Mouse (Mus musculus): ENCODE data around the gene Hook1. TPM values are rescaled to one million over a fixed set of nuclear protein-coding genes. Genes with fewer than 3 reads are reported as not detected.

The Hook1 gene
- total RNA-seq (2014; fragmentation: Nextera tagmentation): not detected in 2 replicates
- total RNA-seq (2017): 0.06 and 0.49 TPM in 2 replicates
- not detected in 2 replicates for polyA plus RNA-seq (2012)

- DNase-seq (ENCODE audit: low spot score): no peak
- H3K4me1 ChIP-seq (ENCODE audit: insufficient read depth, low read depth, low read length): no peaks in the 10 kb centered on the region
- no peaks in the 10 kb centered on the region for H3K36me3 ChIP-seq (replicated peaks)
- no peak for TF ChIP-seq TAL1 (conservative IDR thresholded peaks at IDR 0.05; ENCODE audit: low read depth, low read length)
- TF ChIP-seq GATA1 (IDR thresholded peaks at IDR 0.05; ENCODE audit: borderline replicate concordance, low read length): no peak
- no peak for TF ChIP-seq POLR2AphosphoS5 (IDR thresholded peaks at IDR 0.05; ENCODE audit: insufficient replicate concordance, low read depth, low read length)
- no peak for TF ChIP-seq GATA2 (IDR thresholded peaks at IDR 0.05; ENCODE audit: borderline replicate concordance, low read depth, low read length)
- no peak for TF ChIP-seq CTCF (IDR thresholded peaks at IDR 0.05; ENCODE audit: low read depth, low read length)
- ATAC-seq (ENCODE audit: extremely low read depth, insufficient number of reproducible peaks, low FRiP score, poor library complexity, severe bottlenecking): no peak
- H3K27me3 ChIP-seq (ENCODE audit: insufficient read depth, low read length): peaks cover 3% of the 10 kb centered on the region; the same call in 1 of the 2 replicates
- peak within 1 kb of the TSS; percentile 33; the same call in 1 of the 2 replicates for H3K4me3 ChIP-seq (ENCODE audit: low read depth, low read length)
- H3K9me3 ChIP-seq (replicated peaks): peaks cover 13% of the 10 kb centered on the region
Measured at GRCm38 (mm10) chr4:95966928-95967724, at the start of gene Hook1. TSS of gene Hook1 (plus strand) at chr4:95967240.

- Histone ChIP-seq H3K4me1 (ENCODE audit: insufficient read depth, low read depth, low read length) (no peaks in the 10 kb centered on the region), H3K36me3 (replicated peaks) (no peaks in the 10 kb centered on the region), H3K27me3 (ENCODE audit: insufficient read depth, low read length) (no peaks in the 10 kb centered on the region), H3K9me3 (replicated peaks) (peaks cover 3% of the 10 kb centered on the region; the same call in 1 of the 2 replicates), H3K4me3 (ENCODE audit: low read depth, low read length) (no peak overlapping the region)
- ATAC-seq (ENCODE audit: extremely low read depth, insufficient number of reproducible peaks, low FRiP score, poor library complexity, severe bottlenecking) (no peak), DNase-seq (ENCODE audit: low spot score) (no peak)
- TF ChIP-seq GATA2 (IDR thresholded peaks at IDR 0.05; ENCODE audit: borderline replicate concordance, low read depth, low read length): no peak
- no peak for TF ChIP-seq TAL1 (conservative IDR thresholded peaks at IDR 0.05; ENCODE audit: low read depth, low read length)
Measured at GRCm38 (mm10) chr4:95917703-95918102, 49.3 kb upstream of the Hook1 start.

GRCm38 (mm10) chr4:95920448-95920847, 46.6 kb upstream of the Hook1 start:
- no peaks in the 10 kb centered on the region for H3K4me1 ChIP-seq (ENCODE audit: insufficient read depth, low read depth, low read length)
- ATAC-seq (ENCODE audit: extremely low read depth, insufficient number of reproducible peaks, low FRiP score, poor library complexity, severe bottlenecking): no peak
- no peak overlapping the region for H3K4me3 ChIP-seq (ENCODE audit: low read depth, low read length)
- H3K9me3 ChIP-seq (replicated peaks): peaks cover 3% of the 10 kb centered on the region; the same call in 1 of the 2 replicates
- TF ChIP-seq GATA2 (IDR thresholded peaks at IDR 0.05; ENCODE audit: borderline replicate concordance, low read depth, low read length) (no peak), TAL1 (conservative IDR thresholded peaks at IDR 0.05; ENCODE audit: low read depth, low read length) (no peak), CTCF (IDR thresholded peaks at IDR 0.05; ENCODE audit: low read depth, low read length) (no peak), GATA1 (IDR thresholded peaks at IDR 0.05; ENCODE audit: borderline replicate concordance, low read length) (no peak), POLR2AphosphoS5 (IDR thresholded peaks at IDR 0.05; ENCODE audit: insufficient replicate concordance, low read depth, low read length) (no peak)
- DNase-seq (ENCODE audit: low spot score): no peak
- H3K36me3 ChIP-seq (replicated peaks): no peaks in the 10 kb centered on the region
- H3K27me3 ChIP-seq (ENCODE audit: insufficient read depth, low read length): no peaks in the 10 kb centered on the region

DNA sequence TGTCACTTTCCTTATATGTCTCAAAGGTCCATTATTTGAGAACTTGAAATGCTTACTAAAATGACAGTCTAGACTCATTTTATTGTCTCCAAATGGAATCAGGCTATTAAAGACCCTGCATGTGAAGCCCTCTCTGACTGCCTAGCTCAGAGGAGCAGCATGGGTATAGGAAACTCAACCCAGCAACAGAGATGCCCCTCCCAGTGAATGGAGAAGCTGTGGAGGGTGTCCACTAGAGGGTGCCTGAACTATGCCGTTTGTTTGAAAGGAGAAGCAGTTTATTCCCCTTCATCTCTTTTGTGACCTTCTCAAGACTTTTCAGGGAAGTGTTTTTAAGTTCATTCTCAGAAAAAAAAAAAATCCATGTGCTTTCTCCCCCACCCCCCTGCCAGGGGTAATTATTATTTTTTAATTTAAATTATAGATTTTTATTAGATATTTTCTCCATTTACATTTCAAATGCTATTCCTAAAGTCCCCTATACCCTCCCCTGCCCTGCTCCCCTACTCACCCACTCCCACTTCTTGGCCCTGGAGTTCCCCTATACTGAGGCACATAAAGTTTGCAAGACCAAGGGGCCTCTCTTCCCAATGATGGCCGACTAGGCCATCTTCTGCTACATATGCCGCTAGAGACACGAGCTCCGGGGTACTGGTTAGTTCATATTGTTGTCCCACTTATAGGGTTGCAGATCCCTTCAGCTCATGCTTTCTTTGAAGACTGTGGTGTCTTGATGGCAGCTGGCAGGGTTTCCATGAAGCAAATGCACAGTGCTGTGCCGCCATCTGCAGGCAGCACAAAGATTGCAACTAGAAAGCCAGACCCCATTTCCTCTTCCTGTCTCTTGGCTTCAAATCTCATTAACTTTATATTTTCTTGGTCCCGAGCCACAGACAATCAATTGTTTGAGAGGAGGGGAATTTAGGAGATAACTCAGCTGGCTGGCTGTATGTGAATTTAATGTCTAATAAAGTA, 42.5 kb upstream of the Hook1 start:
- Histone ChIP-seq H3K27me3 (ENCODE audit: insufficient read depth, low read length) (no peaks in the 10 kb centered on the region), H3K36me3 (replicated peaks) (no peaks in the 10 kb centered on the region), H3K4me3 (ENCODE audit: low read depth, low read length) (no peak overlapping the region), H3K4me1 (ENCODE audit: insufficient read depth, low read depth, low read length) (no peaks in the 10 kb centered on the region), H3K9me3 (replicated peaks) (no peaks in the 10 kb centered on the region)
- DNase-seq (ENCODE audit: low spot score): no peak
- no peak for ATAC-seq (ENCODE audit: extremely low read depth, insufficient number of reproducible peaks, low FRiP score, poor library complexity, severe bottlenecking)
- no peak for TF ChIP-seq CTCF (IDR thresholded peaks at IDR 0.05; ENCODE audit: low read depth, low read length)

DNA sequence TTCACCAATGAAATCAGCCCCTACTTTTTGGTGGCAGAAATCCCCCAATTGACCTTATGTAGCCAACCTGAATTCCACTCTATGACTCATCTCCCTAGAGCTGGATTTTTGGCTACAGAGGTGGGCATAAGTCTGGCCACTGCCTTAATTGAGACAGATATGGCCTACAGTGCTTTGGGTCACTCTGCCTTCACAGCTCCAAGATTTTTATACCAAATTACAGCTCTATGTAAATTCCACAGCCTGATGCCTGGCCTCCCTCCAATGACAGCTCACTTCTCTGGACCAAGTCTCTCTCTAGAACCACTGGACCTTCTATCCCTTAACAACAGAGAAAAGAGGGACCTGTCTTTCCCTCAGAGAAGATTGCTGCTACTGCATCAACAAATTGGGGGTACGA, 38.2 kb upstream of the Hook1 start:
- DNase-seq (ENCODE audit: low spot score) (no peak), ATAC-seq (ENCODE audit: extremely low read depth, insufficient number of reproducible peaks, low FRiP score, poor library complexity, severe bottlenecking) (no peak)
- H3K36me3 ChIP-seq (replicated peaks): no peaks in the 10 kb centered on the region
- TF ChIP-seq TAL1 (conservative IDR thresholded peaks at IDR 0.05; ENCODE audit: low read depth, low read length): no peak
- TF ChIP-seq GATA2 (IDR thresholded peaks at IDR 0.05; ENCODE audit: borderline replicate concordance, low read depth, low read length): no peak
- TF ChIP-seq CTCF (IDR thresholded peaks at IDR 0.05; ENCODE audit: low read depth, low read length): no peak
- no peaks in the 10 kb centered on the region for H3K9me3 ChIP-seq (replicated peaks)
- no peaks in the 10 kb centered on the region for H3K4me1 ChIP-seq (ENCODE audit: insufficient read depth, low read depth, low read length)
- H3K4me3 ChIP-seq (ENCODE audit: low read depth, low read length): no peak overlapping the region
- H3K27me3 ChIP-seq (ENCODE audit: insufficient read depth, low read length): no peaks in the 10 kb centered on the region

- Histone ChIP-seq H3K4me1 (ENCODE audit: insufficient read depth, low read depth, low read length) (no peaks in the 10 kb centered on the region), H3K9me3 (replicated peaks) (no peaks in the 10 kb centered on the region), H3K36me3 (replicated peaks) (no peaks in the 10 kb centered on the region), H3K4me3 (ENCODE audit: low read depth, low read length) (no peak overlapping the region), H3K27me3 (ENCODE audit: insufficient read depth, low read length) (no peaks in the 10 kb centered on the region)
- DNase-seq (ENCODE audit: low spot score) (no peak), ATAC-seq (ENCODE audit: extremely low read depth, insufficient number of reproducible peaks, low FRiP score, poor library complexity, severe bottlenecking) (no peak)
- no peak for TF ChIP-seq GATA2 (IDR thresholded peaks at IDR 0.05; ENCODE audit: borderline replicate concordance, low read depth, low read length)
- no peak for TF ChIP-seq POLR2AphosphoS5 (IDR thresholded peaks at IDR 0.05; ENCODE audit: insufficient replicate concordance, low read depth, low read length)
- TF ChIP-seq TAL1 (conservative IDR thresholded peaks at IDR 0.05; ENCODE audit: low read depth, low read length): no peak
- no peak for TF ChIP-seq GATA1 (IDR thresholded peaks at IDR 0.05; ENCODE audit: borderline replicate concordance, low read length)
- TF ChIP-seq CTCF (IDR thresholded peaks at IDR 0.05; ENCODE audit: low read depth, low read length): no peak
Measured at GRCm38 (mm10) chr4:95929936-95930335, 37.1 kb upstream of the Hook1 start.
